Mouse (Mus musculus) E14TG2a.4 (cell line): Measurements from ENCODE around the gene Gfi1b.

Experiments used
- CTCF ChIP-seq: conservative IDR thresholded peaks from 2 replicates; pipeline ENCODE4 v1.5.1; 2014; ENCODE audit warnings: low read length
- NANOG ChIP-seq: IDR thresholded peaks from 2 replicates; pipeline ENCODE4 v1.6.1; 2014; ENCODE audit warnings: borderline replicate concordance, low read length, mixed read lengths
- POU5F1 ChIP-seq: IDR thresholded peaks from 2 replicates; pipeline ENCODE4 v1.6.1; 2014; ENCODE audit warnings: low read length, borderline replicate concordance

- TF ChIP-seq CTCF (no peak), POU5F1 (no peak), NANOG (no peak)
These were observed 36.1 kb downstream of the Gfi1b start for GRCm38 (mm10) chr2:28585730-28586129.
